Mouse (Mus musculus) liver, embryonic 14.5 days (tissue): Measurements from ENCODE around the gene Mfn1. TPM values are rescaled to one million over a fixed set of nuclear protein-coding genes. Genes with fewer than 3 reads are reported as not detected.

Experiments used
- ATAC-seq: fragments of 200-750 bp; cut with Nextera tagmentation; 2 replicates; pipeline ENCODE4 v1.8.0; 2017; ENCODE audit warnings: moderate number of reproducible peaks, mild to moderate bottlenecking, moderate library complexity; ENCODE audit not compliant: insufficient read depth
- DNase-seq, 3 experiments: peaks; one replicate each; pipeline ENCODE4 v3.0.0-alpha.2; 2012 to 2013; ENCODE audit warnings: low read depth in 3 of 3, low spot score in 3 of 3
- H3K27ac ChIP-seq: fragments of 300-500 bp; sonication (generic); 2 replicates; pipeline ENCODE4 v1.5.1; 2014; ENCODE audit warnings: moderate library complexity, mild to moderate bottlenecking, control low read depth, inconsistent platforms
- H3K27me3 ChIP-seq: fragments of 300-500 bp; sonication (generic); 2 replicates; pipeline ENCODE4 v1.6.1; 2014; ENCODE audit warnings: mild to moderate bottlenecking, low read length, moderate library complexity; ENCODE audit not compliant: control insufficient read depth, insufficient read depth
- H3K36me3 ChIP-seq: fragments of 300-500 bp; sonication (generic); replicated peaks from 2 replicates; pipeline ENCODE4 v1.6.1; 2014; ENCODE audit warnings: low read depth; ENCODE audit not compliant: control insufficient read depth, insufficient read depth
- H3K4me1 ChIP-seq, 2 experiments: fragments of 200-500 bp in 1 of 2; fragments of 300-500 bp in 1 of 2; sonication (generic) in 1 of 2; replicated peaks; 2 replicates each; pipeline ENCODE4 v1.6.1; 2012 to 2014; ENCODE audit warnings: antibody characterized with exemption in 1 of 2, inconsistent platforms in 1 of 2, low read length in 1 of 2; ENCODE audit not compliant: control insufficient read depth in 2 of 2, insufficient read depth in 2 of 2
- H3K4me2 ChIP-seq: fragments of 300-500 bp; sonication (generic); 2 replicates; pipeline ENCODE4 v1.6.1; 2014; ENCODE audit warnings: low read depth, mild to moderate bottlenecking, control low read depth, moderate library complexity
- H3K4me3 ChIP-seq, 2 experiments: fragments of 200-500 bp in 1 of 2; fragments of 300-500 bp in 1 of 2; sonication (generic) in 1 of 2; 2 replicates each; pipeline ENCODE4 v1.5.1; 2012 to 2014; ENCODE audit warnings: low read depth in 2 of 2, low read length in 2 of 2, mild to moderate bottlenecking in 2 of 2, control low read depth in 1 of 2, inconsistent platforms in 1 of 2, moderate library complexity in 1 of 2; ENCODE audit not compliant: insufficient read depth in 1 of 2
- H3K9ac ChIP-seq: fragments of 300-500 bp; sonication (generic); replicated peaks from 2 replicates; pipeline ENCODE4 v1.6.1; 2014; ENCODE audit warnings: mild to moderate bottlenecking, control low read depth, moderate library complexity
- H3K9me3 ChIP-seq: fragments of 300-500 bp; sonication (generic); 2 replicates; pipeline ENCODE4 v1.6.1; 2016; ENCODE audit warnings: low read length, mixed read lengths; ENCODE audit not compliant: control insufficient read depth
- CTCF ChIP-seq: IDR thresholded peaks from 2 replicates; pipeline ENCODE4 v1.5.1; 2016; ENCODE audit warnings: antibody characterized with exemption, low read depth, control low read depth
- EP300 ChIP-seq: IDR thresholded peaks from 2 replicates; pipeline ENCODE4 v1.6.1; 2016; ENCODE audit warnings: antibody characterized with exemption, low read depth
- WGBS: fragments of 180-500 bp; shearing (Covaris S2); extraction: QIAGEN DNeasy Blood & Tissue Kit; methylation state at CpG from one replicate; pipeline ENCODE4 v1.1.7; 2014; ENCODE audit not compliant: insufficient replicate concordance; 5-methylcytosine and 5-hydroxymethylcytosine counted together
- polyA plus RNA-seq, 2 experiments: library from polyadenylated mRNA; depleted of rRNA in 1 of 2; stranded (reverse) in 1 of 2; unstranded in 1 of 2; fragments of >200 nt; fragmentation: Nextera tagmentation in 1 of 2; extraction: Ambion mirVana in 1 of 2; gene quantifications; 2 replicates each; pipeline versions ENCODE4 v1.2.1 to v1.2.3; 2012 to 2014

The Mfn1 gene
- polyA plus RNA-seq, 2 experiments: 8.6 to 11.0 TPM

GRCm38 (mm10) chr3:32583489-32583888, 54.2 kb downstream of the Mfn1 start:
- no peaks in the 10 kb centered on the region for H3K27me3 ChIP-seq
- H3K27ac ChIP-seq: no peak overlapping the region
- no peak overlapping the region for H3K4me3 ChIP-seq
- H3K9me3 ChIP-seq: no peaks in the 10 kb centered on the region
- no peak overlapping the region for H3K9ac ChIP-seq
- no peaks in the 10 kb centered on the region for H3K4me1 ChIP-seq
- WGBS: 71% methylated on average over 4 of the region's 4 CpGs
- no peak overlapping the region for H3K4me2 ChIP-seq
- DNase-seq (no peak), ATAC-seq (no peak)
- H3K36me3 ChIP-seq: no peaks in the 10 kb centered on the region; the same call in 1 of the 2 replicates
- TF ChIP-seq CTCF: no peak
- no peak for TF ChIP-seq EP300

GRCm38 (mm10) chr3:32586274-32586673, 57.0 kb downstream of the Mfn1 start:
- no peak overlapping the region for H3K4me3 ChIP-seq
- WGBS: 69% methylated on average over 3 of the region's 3 CpGs

GRCm38 (mm10) chr3:32595080-32595479, 65.8 kb downstream of the Mfn1 start:
- H3K27ac ChIP-seq: no peak overlapping the region
- WGBS: 69% methylated on average over 4 of the region's 4 CpGs

More at GRCm38 (mm10) chr3:32586274-32586673, 57.0 kb downstream of the Mfn1 start:
- Histone ChIP-seq H3K36me3 (no peaks in the 10 kb centered on the region), H3K9ac (no peak overlapping the region), H3K27ac (no peak overlapping the region), H3K27me3 (no peaks in the 10 kb centered on the region), H3K9me3 (no peaks in the 10 kb centered on the region), H3K4me2 (no peak overlapping the region), H3K4me1 (no peaks in the 10 kb centered on the region)
- TF ChIP-seq CTCF (peak; percentile 9; the same call in 1 of the 2 replicates), EP300 (no peak)
- ATAC-seq (no peak), DNase-seq (no peak)

GRCm38 (mm10) chr3:32599328-32599727, 70.1 kb downstream of the Mfn1 start:
- no peaks in the 10 kb centered on the region for H3K36me3 ChIP-seq
- no peak overlapping the region for H3K4me3 ChIP-seq
- 16% methylated on average over 3 of the region's 3 CpGs for WGBS
- H3K9me3 ChIP-seq: no peaks in the 10 kb centered on the region
- DNase-seq: no peak
- no peak overlapping the region for H3K9ac ChIP-seq
- no peak overlapping the region for H3K27ac ChIP-seq
- no peak overlapping the region for H3K4me2 ChIP-seq
- ATAC-seq: no peak
- no peaks in the 10 kb centered on the region for H3K27me3 ChIP-seq
- no peak for TF ChIP-seq CTCF
- no peak for TF ChIP-seq EP300
- H3K4me1 ChIP-seq: peaks cover 0 to 4% of the 10 kb centered on the region in 2 experiments; a peak in 1 of 4 replicates

More at GRCm38 (mm10) chr3:32595080-32595479, 65.8 kb downstream of the Mfn1 start:
- ATAC-seq (no peak), DNase-seq (no peak)
- Histone ChIP-seq H3K36me3 (no peaks in the 10 kb centered on the region), H3K4me3 (no peak overlapping the region), H3K4me1 (peaks cover 0 to 4% of the 10 kb centered on the region in 2 experiments; a peak in 1 of 4 replicates), H3K9ac (no peak overlapping the region), H3K4me2 (no peak overlapping the region), H3K9me3 (no peaks in the 10 kb centered on the region), H3K27me3 (no peaks in the 10 kb centered on the region)
- TF ChIP-seq EP300 (no peak), CTCF (no peak)

- ATAC-seq: no peak
Observed at GRCm38 (mm10) chr3:32601055-32601454, 71.8 kb downstream of the Mfn1 start.

More at GRCm38 (mm10) chr3:32601055-32601454, 71.8 kb downstream of the Mfn1 start:
- H3K36me3 ChIP-seq: no peaks in the 10 kb centered on the region
- no peak overlapping the region for H3K4me3 ChIP-seq
- no peaks in the 10 kb centered on the region for H3K9me3 ChIP-seq
- H3K4me2 ChIP-seq: no peak overlapping the region
- no peak for TF ChIP-seq CTCF
- TF ChIP-seq EP300: no peak
- DNase-seq: no peak
- no peak overlapping the region for H3K9ac ChIP-seq
- peaks cover 0 to 4% of the 10 kb centered on the region in 2 experiments; a peak in 1 of 4 replicates for H3K4me1 ChIP-seq
- no peak overlapping the region for H3K27ac ChIP-seq
- 76% methylated on average over 10 of the region's 10 CpGs for WGBS
- H3K27me3 ChIP-seq: no peaks in the 10 kb centered on the region
